ENCODE assay signal across 15 mouse cellular contexts in genomic region chr9:114646556-114647505, GRCm38 (mm10). TPM values are rescaled to one million over a fixed set of nuclear protein-coding genes. Genes with fewer than 3 reads are reported as not detected.
A peak's percentile ranks its signal among the peaks of the same experiment; 100 is the strongest.
DNase-seq lines count a peak whose midpoint lies in the region; ATAC-seq and TF ChIP-seq lines count a peak whose summit lies in the region.
"Had no signal": no experiment of that assay in that cellular context is flagged by ENCODE, and none has a peak within 500 bp of the region (broad histone marks: within the 10 kb centered on the region; RNA-seq: fewer than 3 reads in every experiment).

No protein-coding gene starts in this region.

- H3K9me3 ChIP-seq in kidney, embryonic 15.5 days (replicated peaks): no peaks in the 10 kb centered on the region
- H3K9me3 ChIP-seq in MEL (replicated peaks; ENCODE audit: insufficient read depth, low read length): no peaks in the 10 kb centered on the region
- H3K9me3 ChIP-seq: embryonic facial prominence, embryonic 12.5 days; heart, embryonic 13.5 days had no signal

- intact Hi-C loops in gastrocnemius, postnatal 14 days (cut with DNase I; ENCODE audit: low total_unique reads): no loop called here

- peaks cover 3% of the 10 kb centered on the region; the same call in 1 of the 2 replicates for H3K79me2 ChIP-seq in MEL (ENCODE audit: control insufficient read depth, insufficient read depth, low read length, poor library complexity)

- no peak for TF ChIP-seq CTCF in MEL (IDR thresholded peaks at IDR 0.05 in 2 of 3, conservative IDR thresholded peaks at IDR 0.05 in 1 of 3; ENCODE audit: control insufficient read depth in 1 of 3, insufficient read depth in 1 of 3, low read depth in 2 of 3, low read length in 3 of 3, poor library complexity in 1 of 3, severe bottlenecking in 1 of 3)

- no peak overlapping the region for H3K4me3 ChIP-seq in kidney, embryonic 15.5 days (replicated peaks)
- no peak overlapping the region; a peak in 2 of 4 replicates for H3K4me3 ChIP-seq in MEL (ENCODE audit: control insufficient read depth in 1 of 2, insufficient read depth in 1 of 2, low read depth in 2 of 2, low read length in 2 of 2)
- H3K4me3 ChIP-seq: embryonic facial prominence, embryonic 12.5 days; heart, embryonic 13.5 days had no signal

- H3K9ac ChIP-seq in kidney, embryonic 15.5 days: no peak overlapping the region
- peak overlapping the region; percentile 78 for H3K9ac ChIP-seq in MEL (ENCODE audit: control insufficient read depth, low read depth, low read length, poor library complexity, severe bottlenecking)
- H3K9ac ChIP-seq: embryonic facial prominence, embryonic 12.5 days; heart, embryonic 13.5 days had no signal

- H3K27ac ChIP-seq in kidney, embryonic 15.5 days: no peak overlapping the region
- peak overlapping the region; percentile 81 for H3K27ac ChIP-seq in MEL (ENCODE audit: control insufficient read depth, low read depth, low read length)
- H3K27ac ChIP-seq: embryonic facial prominence, embryonic 12.5 days; heart, embryonic 13.5 days had no signal

- 88% methylated on average over 12 of the region's 12 CpGs for WGBS in kidney, embryonic 15.5 days

- no peak overlapping the region for H3K4me2 ChIP-seq in kidney, embryonic 15.5 days
- H3K4me2 ChIP-seq: embryonic facial prominence, embryonic 12.5 days; heart, embryonic 13.5 days had no signal

- no peaks in the 10 kb centered on the region for H3K4me1 ChIP-seq in kidney, embryonic 15.5 days
- peaks cover 0 to 7% of the 10 kb centered on the region in 2 experiments; a peak in 1 of 4 replicates for H3K4me1 ChIP-seq in MEL (ENCODE audit: control insufficient read depth in 1 of 2, insufficient read depth in 2 of 2, low read length in 2 of 2)
- H3K4me1 ChIP-seq: embryonic facial prominence, embryonic 12.5 days; heart, embryonic 13.5 days had no signal

- TF ChIP-seq RAD21 in MEL (IDR thresholded peaks at IDR 0.05; ENCODE audit: low read depth, low read length): no peak

- H3K27me3 ChIP-seq in kidney, embryonic 15.5 days: peaks cover 25% of the 10 kb centered on the region; the same call in 1 of the 2 replicates
- 0 out of 4 replicates have a peak, but pooled peaks cover 0 to 1% of the 10 kb centered on the region in 2 experiments for H3K27me3 ChIP-seq in MEL (ENCODE audit: control insufficient read depth in 1 of 2, insufficient read depth in 2 of 2, low read length in 2 of 2)
- H3K27me3 ChIP-seq: Patski had no signal

- no peak for TF ChIP-seq EP300 in MEL (IDR thresholded peaks at IDR 0.05; ENCODE audit: low read depth in 1 of 2, low read length in 2 of 2)

- no peaks in the 10 kb centered on the region for H3K36me3 ChIP-seq in kidney, embryonic 15.5 days
- H3K36me3 ChIP-seq in MEL (ENCODE audit: control insufficient read depth in 1 of 2, insufficient read depth in 2 of 2, low read length in 2 of 2): peaks cover 0 to 4% of the 10 kb centered on the region in 2 experiments; a peak in 2 of 4 replicates
- H3K36me3 ChIP-seq: embryonic facial prominence, embryonic 12.5 days; heart, embryonic 13.5 days had no signal

- no peak for ATAC-seq in kidney, embryonic 15.5 days (replicated peaks; ENCODE audit: low FRiP score)
- ATAC-seq in erythroblast, adult 5-6 weeks (replicated peaks; ENCODE audit: low FRiP score, poor library complexity, severe bottlenecking): no peak
- ATAC-seq: Patski had no signal

- no peak for TF ChIP-seq POLR2A in MEL (IDR thresholded peaks at IDR 0.05; ENCODE audit: control insufficient read depth in 1 of 2, insufficient read depth in 1 of 2, low read depth in 1 of 2, low read length in 2 of 2, poor library complexity in 1 of 2)

- DNase-seq in kidney, adult 18-20 months: peak; percentile 15
- DNase-seq in MEL (ENCODE audit: low read depth, low spot score): peak; percentile 62
- peak; percentile 72 to 80 for DNase-seq in layer of hippocampus, adult 8-10 months (ENCODE audit: low spot score in 2 of 2)
- peak; percentile 60 to 82 for DNase-seq in right cerebral cortex, postnatal 10 days (ENCODE audit: low spot score in 2 of 2)
- DNase-seq in ovary, postnatal 36 days (ENCODE audit: low spot score): no peak
- DNase-seq in gastrocnemius, postnatal 14 days: no peak
- DNase-seq: adrenal gland, postnatal 25 days; cerebellum, adult 2 months; lung, postnatal 36 days; thymus, adult 18-20 months had no signal

TF ChIP-seq in MEL, 35 proteins besides CTCF, POLR2A, EP300 and RAD21:
- TF ChIP-seq GATA1 (IDR thresholded peaks at IDR 0.05; ENCODE audit: low read depth, low read length) (peak; percentile 54), MAX (IDR thresholded peaks at IDR 0.05; ENCODE audit: low read length) (peak; percentile 50; the same call in 1 of the 2 replicates), MYC (IDR thresholded peaks at IDR 0.05; ENCODE audit: low read depth, low read length) (peak; percentile 79; the same call in 1 of the 2 replicates), CHD1 (IDR thresholded peaks at IDR 0.05; ENCODE audit: low read depth, low read length) (no peak), NRF1 (IDR thresholded peaks at IDR 0.05; ENCODE audit: insufficient read depth, low read depth, low read length, poor library complexity, severe bottlenecking) (no peak), UBTF (IDR thresholded peaks at IDR 0.05; ENCODE audit: borderline replicate concordance, insufficient read depth, low read depth, low read length) (no peak)

RNA-seq across cellular contexts. Expression of gene Cnot10, which starts 6.8 kb away (rescaled TPM):
- 66.3 and 68.7 TPM in 2 replicates for polyA plus RNA-seq in kidney, embryonic 15.5 days (2015; fragmentation: Nextera tagmentation; extraction: Ambion mirVana)
- 42.4 and 43.3 TPM in 2 replicates for total RNA-seq in MEL (2012; rRNA removed)
- 100 to 1,000 TPM in 1 of 2 experiments, 10 to 100 TPM in 1; 46.9 to 143 TPM for polyA plus RNA-seq in MEL (2012; ENCODE audit: insufficient read depth in 1 of 2, insufficient read length in 2 of 2, low read depth in 1 of 2, low replicate concordance in 2 of 2, missing spikeins in 1 of 2)
- 10 to 100 TPM; 48.5 to 56.0 (median 53.2) TPM for total RNA-seq in layer of hippocampus, adult 8-10 months (2022)
- 7.1 and 9.4 TPM in 2 replicates for total RNA-seq in erythroblast, adult 5-6 weeks (2015; ENCODE audit: low replicate concordance)
- 11.6 and 13.6 TPM in 2 replicates for total RNA-seq in erythroblast, adult 5-6 weeks (2017; ENCODE audit: low replicate concordance)
- total RNA-seq in gastrocnemius, postnatal 14 days (2021): 10 to 100 TPM; 15.3 to 15.4 TPM

RNA-seq across cellular contexts. Expression of gene Dync1li1, which starts 41.8 kb away (rescaled TPM):
- polyA plus RNA-seq in kidney, embryonic 15.5 days (2015; fragmentation: Nextera tagmentation; extraction: Ambion mirVana): 62.2 and 67.5 TPM in 2 replicates
- 35.2 TPM in 2 replicates for total RNA-seq in MEL (2012; rRNA removed)
- polyA plus RNA-seq in MEL (2012; ENCODE audit: insufficient read depth in 1 of 2, insufficient read length in 2 of 2, low read depth in 1 of 2, low replicate concordance in 2 of 2, missing spikeins in 1 of 2): 10 to 100 TPM in 1 of 2 experiments, not detected in 1; 40.0 TPM
- 10 to 100 TPM; 84.7 to 97.3 (median 90.5) TPM for total RNA-seq in layer of hippocampus, adult 8-10 months (2022)
- total RNA-seq in erythroblast, adult 5-6 weeks (2015; ENCODE audit: low replicate concordance): 13.3 and 14.6 TPM in 2 replicates
- 19.1 and 19.7 TPM in 2 replicates for total RNA-seq in erythroblast, adult 5-6 weeks (2017; ENCODE audit: low replicate concordance)
- 10 to 100 TPM; 31.3 to 34.1 TPM for total RNA-seq in gastrocnemius, postnatal 14 days (2021)

Comparison
In these comparisons a context has a peak if more than half of its experiments do, and no peak if none do; other contexts are left out.
1. DNase-seq: peak in kidney, adult 18-20 months (single experiment), MEL (single experiment), layer of hippocampus, adult 8-10 months (2 of 2) and right cerebral cortex, postnatal 10 days (2 of 2); none in ovary, postnatal 36 days (single experiment) and gastrocnemius, postnatal 14 days (single experiment).